Mouse (Mus musculus): ENCODE data around the gene Ngef.

DNA sequence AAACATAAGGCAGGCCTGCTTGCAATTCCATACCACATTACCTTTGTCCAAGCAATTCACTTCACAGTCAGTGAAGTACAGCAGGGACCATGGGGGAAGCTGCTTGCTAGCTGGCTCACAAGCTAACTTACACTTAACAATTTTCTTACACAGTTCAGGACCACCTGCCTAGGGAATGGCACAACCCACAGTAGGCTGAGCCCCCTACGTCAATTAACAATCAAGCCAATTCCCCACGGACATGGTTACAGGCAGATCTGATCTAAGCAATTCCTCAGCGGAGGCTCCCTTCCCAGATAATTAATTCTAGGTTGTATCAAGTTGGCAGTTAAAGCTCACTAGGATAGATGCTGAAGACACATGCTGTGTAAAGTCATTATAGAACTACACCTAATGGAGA lies 10.7 kb downstream of the Ngef start:
- no peak for TF ChIP-seq EP300 (IDR thresholded peaks at IDR 0.05; ENCODE audit: insufficient read depth, low read depth, low read length)
- TF ChIP-seq POLR2A (IDR thresholded peaks at IDR 0.05; ENCODE audit: insufficient read depth, low read depth, low read length): no peak
- TF ChIP-seq CTCF (IDR thresholded peaks at IDR 0.05): no peak

Measured in heart, adult 2 months (tissue).